Mouse (Mus musculus) heart, embryonic 10.5 days (tissue): ENCODE measurements around the gene Gm2a. TPM values are rescaled to one million over a fixed set of nuclear protein-coding genes. Genes with fewer than 3 reads are reported as not detected.
A peak's percentile ranks its signal among the peaks of the same experiment; 100 is the strongest.

ENCODE experiments used
- DNase-seq: peaks from one replicate; pipeline ENCODE4 v3.0.0-alpha.2; 2017; ENCODE audit warnings: low spot score
- H3K27ac ChIP-seq: fragments of 300-500 bp; sonication (generic); 2 replicates; pipeline ENCODE4 v1.5.1; 2016; ENCODE audit warnings: mild to moderate bottlenecking
- H3K27me3 ChIP-seq: fragments of 300-500 bp; sonication (generic); 2 replicates; pipeline ENCODE4 v1.6.1; 2016; ENCODE audit warnings: mild to moderate bottlenecking; ENCODE audit not compliant: poor library complexity, insufficient read depth, severe bottlenecking
- H3K36me3 ChIP-seq: fragments of 300-500 bp; sonication (generic); 2 replicates; pipeline ENCODE4 v1.6.1; 2016; ENCODE audit warnings: mild to moderate bottlenecking, moderate library complexity
- H3K4me1 ChIP-seq: fragments of 300-500 bp; sonication (generic); 2 replicates; pipeline ENCODE4 v1.6.1; 2016; ENCODE audit warnings: mild to moderate bottlenecking
- H3K4me3 ChIP-seq: fragments of 300-500 bp; sonication (generic); 2 replicates; pipeline ENCODE4 v1.5.1; 2016; ENCODE audit warnings: mild to moderate bottlenecking, moderate library complexity
- H3K9me3 ChIP-seq: fragments of 300-500 bp; sonication (generic); 2 replicates; pipeline ENCODE4 v1.6.1; 2016; ENCODE audit warnings: mild to moderate bottlenecking, moderate library complexity
- WGBS: fragments of 180-500 bp; shearing (Covaris S2); methylation state at CpG from one replicate; pipeline ENCODE4 v1.1.7; 2016; 5-methylcytosine and 5-hydroxymethylcytosine counted together
- polyA plus RNA-seq: library from polyadenylated mRNA; unstranded; fragments of >200 nt; fragmentation: Nextera tagmentation; extraction: Ambion mirVana; gene quantifications from 2 replicates; pipeline ENCODE4 v1.2.1, GENCODE M21; 2016

Gm2a gene
- 33.5 and 52.0 TPM in 2 replicates for polyA plus RNA-seq

GRCm38 (mm10) chr11:55097463-55098188, at the start of gene Gm2a:
Gene Gm2a, plus strand, starts transcription at chr11:55098115.
- H3K27me3 ChIP-seq, result no peaks in the 10 kb centered on the region
- peaks cover 2% of the 10 kb centered on the region; the same call in 1 of the 2 replicates for H3K36me3 ChIP-seq
- peak within 1 kb of the TSS; percentile 82 for H3K27ac ChIP-seq
- H3K4me3 ChIP-seq, result peak within 1 kb of the TSS; percentile 70
- WGBS, result 2% methylated on average over 44 of the region's 45 CpGs
- DNase-seq, result peak; percentile 99
- no peaks in the 10 kb centered on the region for H3K9me3 ChIP-seq
- peaks cover 27% of the 10 kb centered on the region for H3K4me1 ChIP-seq

- Histone ChIP-seq H3K27ac (no peak overlapping the region), H3K27me3 (no peaks in the 10 kb centered on the region), H3K9me3 (no peaks in the 10 kb centered on the region), H3K4me1 (peaks cover 20% of the 10 kb centered on the region; the same call in 1 of the 2 replicates), H3K4me3 (no peak overlapping the region), H3K36me3 (peaks cover 56% of the 10 kb centered on the region)
- no peak for DNase-seq
- 61% methylated on average over 7 of the region's 7 CpGs for WGBS
Measured at GRCm38 (mm10) chr11:55050837-55051510, 46.9 kb upstream of the Gm2a start.

- no peaks in the 10 kb centered on the region for H3K27me3 ChIP-seq
- H3K27ac ChIP-seq, result no peak overlapping the region
- no peak overlapping the region for H3K4me3 ChIP-seq
- H3K9me3 ChIP-seq, result no peaks in the 10 kb centered on the region
- 80% methylated on average over 3 of the region's 3 CpGs for WGBS
- DNase-seq, result no peak
- H3K4me1 ChIP-seq, result peaks cover 16% of the 10 kb centered on the region; the same call in 1 of the 2 replicates
- H3K36me3 ChIP-seq, result peaks cover 43% of the 10 kb centered on the region
Measured at GRCm38 (mm10) chr11:55057511-55057910, 40.4 kb upstream of the Gm2a start.

- no peak for DNase-seq
- Histone ChIP-seq H3K27ac (no peak overlapping the region), H3K4me3 (no peak overlapping the region), H3K36me3 (peaks cover 18% of the 10 kb centered on the region; the same call in 1 of the 2 replicates), H3K9me3 (no peaks in the 10 kb centered on the region), H3K4me1 (peaks cover 24% of the 10 kb centered on the region), H3K27me3 (no peaks in the 10 kb centered on the region)
- 78% methylated on average over 5 of the region's 5 CpGs for WGBS
Measured at GRCm38 (mm10) chr11:55060802-55061201, 37.1 kb upstream of the Gm2a start.

- Histone ChIP-seq H3K4me3 (no peak overlapping the region), H3K36me3 (peaks cover 16% of the 10 kb centered on the region; the same call in 1 of the 2 replicates), H3K4me1 (peaks cover 24% of the 10 kb centered on the region), H3K9me3 (no peaks in the 10 kb centered on the region), H3K27ac (peak overlapping the region; percentile 72; the same call in 1 of the 2 replicates), H3K27me3 (no peaks in the 10 kb centered on the region)
- DNase-seq, result peak; percentile 71
- 32% methylated on average over 5 of the region's 5 CpGs for WGBS
Measured at GRCm38 (mm10) chr11:55062856-55063255, 35.1 kb upstream of the Gm2a start.

GRCm38 (mm10) chr11:55066921-55067320, 31.0 kb upstream of the Gm2a start:
- no peak for DNase-seq
- Histone ChIP-seq H3K36me3 (no peaks in the 10 kb centered on the region), H3K27ac (no peak overlapping the region), H3K9me3 (no peaks in the 10 kb centered on the region), H3K27me3 (no peaks in the 10 kb centered on the region), H3K4me1 (peaks cover 21% of the 10 kb centered on the region), H3K4me3 (no peak overlapping the region)
- WGBS, result 63% methylated on average over 4 of the region's 4 CpGs

- Histone ChIP-seq H3K36me3 (no peaks in the 10 kb centered on the region), H3K4me1 (peaks cover 17% of the 10 kb centered on the region), H3K27me3 (no peaks in the 10 kb centered on the region), H3K27ac (peak overlapping the region; percentile 79), H3K4me3 (no peak overlapping the region), H3K9me3 (no peaks in the 10 kb centered on the region)
- peak; percentile 81 for DNase-seq
- 35% methylated on average over 2 of the region's 2 CpGs for WGBS
Measured at GRCm38 (mm10) chr11:55069023-55069422, 28.9 kb upstream of the Gm2a start.

GRCm38 (mm10) chr11:55071344-55071743, 26.6 kb upstream of the Gm2a start:
- no peak for DNase-seq
- H3K4me3 ChIP-seq, result no peak overlapping the region
- H3K27me3 ChIP-seq, result no peaks in the 10 kb centered on the region
- H3K27ac ChIP-seq, result no peak overlapping the region
- no peaks in the 10 kb centered on the region for H3K9me3 ChIP-seq
- no peaks in the 10 kb centered on the region for H3K36me3 ChIP-seq
- peaks cover 28% of the 10 kb centered on the region for H3K4me1 ChIP-seq
- 81% methylated on average over 5 of the region's 5 CpGs for WGBS

- WGBS, result 79% methylated on average over 8 of the region's 8 CpGs
- no peak overlapping the region for H3K4me3 ChIP-seq
- no peaks in the 10 kb centered on the region for H3K27me3 ChIP-seq
- no peaks in the 10 kb centered on the region for H3K9me3 ChIP-seq
- no peak overlapping the region for H3K27ac ChIP-seq
- DNase-seq, result no peak
- H3K36me3 ChIP-seq, result no peaks in the 10 kb centered on the region
- H3K4me1 ChIP-seq, result peaks cover 39% of the 10 kb centered on the region
Measured at GRCm38 (mm10) chr11:55072467-55072866, 25.4 kb upstream of the Gm2a start.

GRCm38 (mm10) chr11:55073191-55073590, 24.7 kb upstream of the Gm2a start:
- DNase-seq, result no peak
- no peaks in the 10 kb centered on the region for H3K27me3 ChIP-seq
- no peaks in the 10 kb centered on the region for H3K36me3 ChIP-seq
- H3K9me3 ChIP-seq, result no peaks in the 10 kb centered on the region
- 63% methylated on average over 10 of the region's 10 CpGs for WGBS
- peak overlapping the region; percentile 66 for H3K27ac ChIP-seq
- H3K4me1 ChIP-seq, result peaks cover 46% of the 10 kb centered on the region
- no peak overlapping the region for H3K4me3 ChIP-seq

GRCm38 (mm10) chr11:55075602-55076001, 22.3 kb upstream of the Gm2a start:
- peaks cover 4% of the 10 kb centered on the region; the same call in 1 of the 2 replicates for H3K9me3 ChIP-seq
- H3K4me3 ChIP-seq, result no peak overlapping the region
- H3K27ac ChIP-seq, result peak overlapping the region; percentile 47; the same call in 1 of the 2 replicates
- no peak for DNase-seq
- H3K36me3 ChIP-seq, result no peaks in the 10 kb centered on the region
- peaks cover 48% of the 10 kb centered on the region for H3K4me1 ChIP-seq
- 72% methylated on average over 2 of the region's 2 CpGs for WGBS
- H3K27me3 ChIP-seq, result no peaks in the 10 kb centered on the region

GRCm38 (mm10) chr11:55076234-55076633, 21.7 kb upstream of the Gm2a start:
- no peak overlapping the region for H3K4me3 ChIP-seq
- no peak for DNase-seq
- H3K27ac ChIP-seq, result 0 out of 2 replicates have a peak overlapping the region, but pooled peaks have one; percentile 93
- WGBS, result 86% methylated on average over 5 of the region's 5 CpGs
- H3K4me1 ChIP-seq, result peaks cover 48% of the 10 kb centered on the region
- peaks cover 4% of the 10 kb centered on the region; the same call in 1 of the 2 replicates for H3K9me3 ChIP-seq
- H3K27me3 ChIP-seq, result no peaks in the 10 kb centered on the region
- no peaks in the 10 kb centered on the region for H3K36me3 ChIP-seq
